Mouse (Mus musculus) liver, embryonic 15.5 days (tissue): ENCODE measurements around the gene Gm14692. TPM values are rescaled to one million over a fixed set of nuclear protein-coding genes. Genes with fewer than 3 reads are reported as not detected.
"Not testable (repeated sequence)": the region's sequence is repeated elsewhere in the genome, so short reads cannot be mapped to it uniquely, and the experiment has no call there.

Experiments
- ATAC-seq: fragments of 200-750 bp; cut with Nextera tagmentation; 2 replicates; pipeline ENCODE4 v1.8.0; 2017; ENCODE audit warnings: moderate number of reproducible peaks, mild to moderate bottlenecking, moderate library complexity; ENCODE audit not compliant: insufficient read depth
- H3K27ac ChIP-seq: fragments of 300-500 bp; sonication (generic); replicated peaks from 2 replicates; pipeline ENCODE4 v1.5.1; 2015; ENCODE audit warnings: mild to moderate bottlenecking, inconsistent platforms
- H3K27me3 ChIP-seq: fragments of 300-500 bp; sonication (generic); 2 replicates; pipeline ENCODE4 v1.6.1; 2015; ENCODE audit warnings: mild to moderate bottlenecking, inconsistent platforms
- H3K36me3 ChIP-seq: fragments of 300-500 bp; sonication (generic); replicated peaks from 2 replicates; pipeline ENCODE4 v1.6.1; 2015; ENCODE audit warnings: moderate library complexity, mild to moderate bottlenecking, inconsistent platforms
- H3K4me1 ChIP-seq: fragments of 300-500 bp; sonication (generic); replicated peaks from 2 replicates; pipeline ENCODE4 v1.6.1; 2015; ENCODE audit warnings: inconsistent platforms
- H3K4me2 ChIP-seq: fragments of 300-500 bp; sonication (generic); 2 replicates; pipeline ENCODE4 v1.6.1; 2015; ENCODE audit warnings: moderate library complexity, mild to moderate bottlenecking, inconsistent platforms
- H3K4me3 ChIP-seq: fragments of 300-500 bp; sonication (generic); replicated peaks from 2 replicates; pipeline ENCODE4 v1.5.1; 2015; ENCODE audit warnings: mild to moderate bottlenecking, inconsistent platforms
- H3K9ac ChIP-seq: fragments of 300-500 bp; sonication (generic); 2 replicates; pipeline ENCODE4 v1.6.1; 2015; ENCODE audit warnings: moderate library complexity, mild to moderate bottlenecking, inconsistent platforms
- H3K9me3 ChIP-seq: fragments of 300-500 bp; sonication (generic); replicated peaks from 2 replicates; pipeline ENCODE4 v1.6.1; 2016; ENCODE audit warnings: inconsistent platforms
- WGBS: fragments of 180-500 bp; shearing (Covaris S2); methylation state at CpG from one replicate; pipeline ENCODE4 v1.1.7; 2015; ENCODE audit warnings: mixed read lengths; ENCODE audit not compliant: insufficient replicate concordance; 5-methylcytosine and 5-hydroxymethylcytosine counted together
- polyA plus RNA-seq: library from polyadenylated mRNA; unstranded; fragments of >200 nt; fragmentation: Nextera tagmentation; extraction: Ambion mirVana; gene quantifications from 2 replicates; pipeline ENCODE4 v1.2.1, GENCODE M21; 2015

Gm14692 gene
- not detected in 2 replicates for polyA plus RNA-seq

GRCm38 (mm10) chrX:67695398-67695797 is at the start of gene Gm14692:
TSS of gene Gm14692 (plus strand) at chrX:67695698.
- H3K27me3 ChIP-seq, H3K9ac ChIP-seq, H3K9me3 ChIP-seq, H3K4me2 ChIP-seq, H3K4me3 ChIP-seq, ATAC-seq, H3K36me3 ChIP-seq, H3K4me1 ChIP-seq, H3K27ac ChIP-seq: not testable (repeated sequence)
- 83% methylated on average over 5 of the region's 10 CpGs for WGBS

GRCm38 (mm10) chrX:67693462-67693861 is 2.0 kb upstream of the Gm14692 start, which contains the start of gene Gm1140:
TSS of gene Gm1140 (minus strand) at chrX:67693562.
- H3K4me1 ChIP-seq, H3K27me3 ChIP-seq, H3K4me2 ChIP-seq, H3K36me3 ChIP-seq, H3K27ac ChIP-seq, H3K4me3 ChIP-seq, H3K9me3 ChIP-seq, H3K9ac ChIP-seq, ATAC-seq: not testable (repeated sequence)
- WGBS: 83% methylated on average over 5 of the region's 11 CpGs

Other genes with a start within 250 kb of the Gm14692 start
- gene Gm1140, start 2.1 kb upstream of the Gm14692 start, polyA plus RNA-seq: not detected in 2 replicates
- gene 4933436I01Rik, start 225.8 kb downstream of the Gm14692 start, polyA plus RNA-seq: not detected in 2 replicates